27 mouse cellular contexts compared by ENCODE assay signal in the genomic region with DNA sequence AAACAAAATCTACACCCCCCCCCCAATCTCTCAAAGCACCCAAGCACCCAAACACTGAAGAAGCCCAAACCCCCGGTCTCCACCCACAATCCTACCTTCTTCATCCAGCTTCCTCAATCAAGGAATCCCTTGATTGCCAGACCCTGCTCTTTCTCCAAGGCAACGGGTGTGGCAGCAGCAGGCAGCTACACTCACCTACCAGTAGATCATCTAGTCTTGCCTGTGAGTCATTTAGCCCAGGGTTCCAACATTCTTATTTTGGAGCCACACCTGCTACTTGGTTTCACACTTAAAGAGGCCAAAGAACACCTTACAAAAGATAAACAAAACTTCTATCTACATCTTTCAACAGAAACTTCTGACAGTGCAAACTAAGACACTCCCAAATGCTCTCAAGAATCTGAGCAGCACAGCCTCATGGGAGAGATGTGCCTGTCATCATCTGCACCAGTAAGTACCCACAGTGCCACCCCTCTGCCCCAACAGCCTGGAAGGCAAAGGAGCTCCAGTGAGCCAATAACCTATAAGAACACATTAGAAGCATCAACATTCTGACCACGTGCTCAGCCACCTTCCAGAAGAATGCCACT. TPM values are rescaled to one million over a fixed set of nuclear protein-coding genes. Genes with fewer than 3 reads are reported as not detected.
DNase-seq lines count a peak whose midpoint lies in the region; ATAC-seq and TF ChIP-seq lines count a peak whose summit lies in the region.
"Had no signal": no experiment of that assay in that cellular context is flagged by ENCODE, and none has a peak within 500 bp of the region (broad histone marks: within the 10 kb centered on the region; RNA-seq: fewer than 3 reads in every experiment).

No protein-coding gene starts in this region.

- TF ChIP-seq CTCF in lung, adult 2 months (IDR thresholded peaks at IDR 0.05; ENCODE audit: insufficient read depth, low read length): no peak

- no peaks in the 10 kb centered on the region for H3K9me3 ChIP-seq in embryonic facial prominence, embryonic 14.5 days (ENCODE audit: control insufficient read depth, low read length)
- H3K9me3 ChIP-seq in embryonic facial prominence, embryonic 10.5 days: no peaks in the 10 kb centered on the region
- no peaks in the 10 kb centered on the region for H3K9me3 ChIP-seq in liver, embryonic 16.5 days (replicated peaks; ENCODE audit: control insufficient read depth, low read length)
- H3K9me3 ChIP-seq: forebrain, embryonic 12.5 days; G1E; heart, embryonic 12.5 days; hindbrain, embryonic 13.5 days; megakaryocyte, embryonic 14.5 days had no signal

- 0 out of 2 replicates have a peak, but pooled peaks cover 8% of the 10 kb centered on the region for H3K36me3 ChIP-seq in embryonic facial prominence, embryonic 14.5 days (ENCODE audit: control insufficient read depth, insufficient read depth, low read length)
- H3K36me3 ChIP-seq in embryonic facial prominence, embryonic 10.5 days (replicated peaks): peaks cover 60% of the 10 kb centered on the region
- peaks cover 58% of the 10 kb centered on the region for H3K36me3 ChIP-seq in liver, embryonic 16.5 days (ENCODE audit: control insufficient read depth, insufficient read depth)

- no peaks in the 10 kb centered on the region for H3K27me3 ChIP-seq in embryonic facial prominence, embryonic 14.5 days (replicated peaks; ENCODE audit: control insufficient read depth, insufficient read depth, low read length)
- H3K27me3 ChIP-seq in embryonic facial prominence, embryonic 10.5 days (replicated peaks; ENCODE audit: low read depth, poor library complexity, severe bottlenecking): no peaks in the 10 kb centered on the region
- no peaks in the 10 kb centered on the region for H3K27me3 ChIP-seq in liver, embryonic 16.5 days (ENCODE audit: control insufficient read depth, insufficient read depth, low read depth, low read length)
- H3K27me3 ChIP-seq: forebrain, embryonic 12.5 days; heart, embryonic 12.5 days; hindbrain, embryonic 13.5 days; megakaryocyte, embryonic 14.5 days had no signal

- H3K27ac ChIP-seq in embryonic facial prominence, embryonic 14.5 days (replicated peaks; ENCODE audit: low read depth, low read length): no peak overlapping the region
- H3K27ac ChIP-seq in embryonic facial prominence, embryonic 10.5 days (replicated peaks): no peak overlapping the region
- H3K27ac ChIP-seq in liver, embryonic 16.5 days (ENCODE audit: low read length): peak overlapping the region; percentile 8; the same call in 1 of the 2 replicates
- H3K27ac ChIP-seq: forebrain, embryonic 12.5 days; hindbrain, embryonic 13.5 days had no signal

- no peak overlapping the region for H3K9ac ChIP-seq in embryonic facial prominence, embryonic 14.5 days (ENCODE audit: low read depth, low read length)
- no peak overlapping the region for H3K9ac ChIP-seq in liver, embryonic 16.5 days (ENCODE audit: low read depth, low read length)
- H3K9ac ChIP-seq: forebrain, embryonic 12.5 days; heart, embryonic 12.5 days; hindbrain, embryonic 13.5 days; lung, embryonic 14.5 days had no signal

- H3K4me3 ChIP-seq in embryonic facial prominence, embryonic 14.5 days (ENCODE audit: low read depth, low read length): no peak overlapping the region
- no peak overlapping the region for H3K4me3 ChIP-seq in embryonic facial prominence, embryonic 10.5 days
- H3K4me3 ChIP-seq in lung, adult 2 months (replicated peaks; ENCODE audit: extremely low read depth, low read depth, low read length): no peak overlapping the region
- no peak overlapping the region for H3K4me3 ChIP-seq in liver, embryonic 16.5 days (ENCODE audit: low read depth, low read length)
- H3K4me3 ChIP-seq: forebrain, embryonic 12.5 days; heart, embryonic 12.5 days; hindbrain, embryonic 13.5 days; layer of hippocampus, adult 2 months; megakaryocyte, embryonic 14.5 days had no signal

- ATAC-seq in embryonic facial prominence, embryonic 14.5 days (ENCODE audit: low read depth): no peak
- no peak for ATAC-seq in liver, embryonic 16.5 days (ENCODE audit: low read depth)
- ATAC-seq in monocyte, adult 5-6 weeks (replicated peaks; ENCODE audit: insufficient number of reproducible peaks, low FRiP score, low TSS enrichment, poor library complexity, severe bottlenecking): no peak
- ATAC-seq: midbrain, embryonic 16.5 days had no signal

- no peak overlapping the region for H3K4me2 ChIP-seq in embryonic facial prominence, embryonic 14.5 days (ENCODE audit: low read depth, low read length)
- H3K4me2 ChIP-seq in liver, embryonic 16.5 days (ENCODE audit: low read depth, low read length): no peak overlapping the region
- H3K4me2 ChIP-seq: forebrain, embryonic 12.5 days; heart, embryonic 12.5 days; hindbrain, embryonic 13.5 days; lung, embryonic 14.5 days had no signal

- H3K4me1 ChIP-seq in embryonic facial prominence, embryonic 14.5 days (ENCODE audit: control insufficient read depth, insufficient read depth, low read length): peaks cover 8% of the 10 kb centered on the region; the same call in 1 of the 2 replicates
- peaks cover 16% of the 10 kb centered on the region for H3K4me1 ChIP-seq in embryonic facial prominence, embryonic 10.5 days
- peaks cover 17% of the 10 kb centered on the region for H3K4me1 ChIP-seq in lung, adult 2 months (ENCODE audit: control insufficient read depth, insufficient read depth, low read length)
- H3K4me1 ChIP-seq in liver, embryonic 16.5 days (ENCODE audit: control insufficient read depth, low read depth, low read length): peaks cover 52% of the 10 kb centered on the region

- intact Hi-C loops in gastrocnemius, postnatal 36 days (cut with DNase I): no loop called here

- no peak for TF ChIP-seq POLR2A in lung, adult 2 months (IDR thresholded peaks at IDR 0.05; ENCODE audit: borderline replicate concordance, extremely low read depth, low read depth, low read length)

- WGBS in embryonic facial prominence, embryonic 14.5 days: 76% methylated on average over 3 of the region's 3 CpGs
- WGBS in embryonic facial prominence, embryonic 10.5 days: 89% methylated on average over 3 of the region's 3 CpGs
- 52% methylated on average over 3 of the region's 3 CpGs for WGBS in lung, adult 2 months
- WGBS in liver, embryonic 16.5 days (ENCODE audit: insufficient replicate concordance): 64% methylated on average over 3 of the region's 3 CpGs

- DNase-seq in embryonic facial prominence, embryonic 14.5 days (ENCODE audit: low spot score): peak; percentile 31
- no peak for DNase-seq in embryonic facial prominence, embryonic 10.5 days (ENCODE audit: low spot score)
- peak; percentile 52 for DNase-seq in lung, postnatal 25 days (ENCODE audit: low spot score)
- no peak for DNase-seq in lung, adult 2 months
- no peak for DNase-seq in right cerebral cortex, postnatal 36 days (ENCODE audit: low spot score in 2 of 2)
- no peak for DNase-seq in gastrocnemius, postnatal 36 days
- DNase-seq: adrenal gland, postnatal 25 days; cerebellum, adult 11 months; cerebellum, postnatal 14 days; embryo, embryonic 11 days; heart, adult 11 months; heart, postnatal 14 days; left cerebral cortex, postnatal 4 days; lung, embryonic 14.5 days; right cerebral cortex, postnatal 25 days; thymus, postnatal 36 days had no signal

RNA-seq across cellular contexts. Expression of a gene that starts 33.0 kb away (rescaled TPM):
- 10.8 and 11.2 TPM in 2 replicates for polyA plus RNA-seq in embryonic facial prominence, embryonic 14.5 days (2014; fragmentation: Nextera tagmentation; extraction: Ambion mirVana)
- polyA plus RNA-seq in embryonic facial prominence, embryonic 10.5 days (2016; fragmentation: Nextera tagmentation; extraction: Ambion mirVana): 11.4 and 12.1 TPM in 2 replicates
- 25.8 and 28.5 TPM in 2 replicates for polyA plus RNA-seq in lung, adult 2 months (2012; rRNA removed)
- 44.3 and 50.1 TPM in 2 replicates for polyA plus RNA-seq in liver, embryonic 16.5 days (2015; fragmentation: Nextera tagmentation; extraction: Ambion mirVana)
- total RNA-seq in gastrocnemius, postnatal 36 days (2021): 10 to 100 TPM; 19.7 to 22.0 TPM
- 11.8 to 19.7 TPM (median 13.0 TPM) in 3 replicates for total RNA-seq in monocyte, adult 5-6 weeks (2017)

RNA-seq across cellular contexts. Expression of a gene that starts 33.4 kb away (rescaled TPM):
- 0.52 and 3.4 TPM in 2 replicates for polyA plus RNA-seq in embryonic facial prominence, embryonic 14.5 days (2014; fragmentation: Nextera tagmentation; extraction: Ambion mirVana)
- polyA plus RNA-seq in embryonic facial prominence, embryonic 10.5 days (2016; fragmentation: Nextera tagmentation; extraction: Ambion mirVana): 0.19 and 0.40 TPM in 2 replicates
- polyA plus RNA-seq in lung, adult 2 months (2012; rRNA removed): 1.0 and 2.2 TPM in 2 replicates
- polyA plus RNA-seq in liver, embryonic 16.5 days (2015; fragmentation: Nextera tagmentation; extraction: Ambion mirVana): 0.07 TPM in 2 replicates
- not detected for total RNA-seq in gastrocnemius, postnatal 36 days (2021)
- 0.19 TPM in 1 of 3 replicates, not detected in the others for total RNA-seq in monocyte, adult 5-6 weeks (2017)
- total RNA-seq: adrenal gland, postnatal 25 days; gastrocnemius, adult 8-10 months had no signal
- polyA plus RNA-seq: G1E; intestine, embryonic 14.5 days had no signal

RNA-seq across cellular contexts. Expression of a gene that starts 35.6 kb away (rescaled TPM):
- polyA plus RNA-seq in embryonic facial prominence, embryonic 14.5 days (2014; fragmentation: Nextera tagmentation; extraction: Ambion mirVana): 14.7 and 15.1 TPM in 2 replicates
- 34.7 and 36.6 TPM in 2 replicates for polyA plus RNA-seq in embryonic facial prominence, embryonic 10.5 days (2016; fragmentation: Nextera tagmentation; extraction: Ambion mirVana)
- 12.2 and 14.8 TPM in 2 replicates for polyA plus RNA-seq in lung, adult 2 months (2012; rRNA removed)
- polyA plus RNA-seq in liver, embryonic 16.5 days (2015; fragmentation: Nextera tagmentation; extraction: Ambion mirVana): 1.6 and 1.8 TPM in 2 replicates
- total RNA-seq in gastrocnemius, postnatal 36 days (2021): 1 to 10 TPM; 6.6 to 6.8 TPM
- total RNA-seq in monocyte, adult 5-6 weeks (2017): 0.21 to 2.7 TPM in 2 of 3 replicates, not detected in the other

RNA-seq across cellular contexts. Expression of a gene that starts 59.0 kb away (rescaled TPM):
- polyA plus RNA-seq in embryonic facial prominence, embryonic 14.5 days (2014; fragmentation: Nextera tagmentation; extraction: Ambion mirVana): 35.0 and 35.8 TPM in 2 replicates
- 49.6 and 51.2 TPM in 2 replicates for polyA plus RNA-seq in embryonic facial prominence, embryonic 10.5 days (2016; fragmentation: Nextera tagmentation; extraction: Ambion mirVana)
- 12.0 and 17.4 TPM in 2 replicates for polyA plus RNA-seq in lung, adult 2 months (2012; rRNA removed)
- 19.1 and 20.5 TPM in 2 replicates for polyA plus RNA-seq in liver, embryonic 16.5 days (2015; fragmentation: Nextera tagmentation; extraction: Ambion mirVana)
- total RNA-seq in gastrocnemius, postnatal 36 days (2021): 1 to 10 TPM; 1.1 to 1.2 TPM
- 3.6 to 7.3 TPM (median 5.4 TPM) in 3 replicates for total RNA-seq in monocyte, adult 5-6 weeks (2017)

Comparison
In these comparisons a context has a peak if more than half of its experiments do, and no peak if none do; other contexts are left out.
1. DNase-seq: peak in embryonic facial prominence, embryonic 14.5 days (single experiment) and lung, postnatal 25 days (single experiment); none in embryonic facial prominence, embryonic 10.5 days (single experiment), lung, adult 2 months (single experiment), right cerebral cortex, postnatal 36 days (0 of 2) and gastrocnemius, postnatal 36 days (0 of 2).